Mouse (Mus musculus): ENCODE measurements around the gene Gm10663.

Gene Gm10663

GRCm38 (mm10) chr8:65088120-65088519 lies 13.3 kb downstream of the Gm10663 start:
- DNase-seq: no peak

- DNase-seq: no peak
Observed at GRCm38 (mm10) chr8:65089781-65090180, 14.9 kb downstream of the Gm10663 start.

- DNase-seq: peak; percentile 41
Observed at GRCm38 (mm10) chr8:65097760-65098415, 23.1 kb downstream of the Gm10663 start.

GRCm38 (mm10) chr8:65099735-65100134 lies 24.9 kb downstream of the Gm10663 start:
- DNase-seq: peak; percentile 81

GRCm38 (mm10) chr8:65103632-65104031 lies 28.8 kb downstream of the Gm10663 start:
- DNase-seq: no peak

GRCm38 (mm10) chr8:65104041-65104440 lies 29.2 kb downstream of the Gm10663 start:
- DNase-seq: no peak

- DNase-seq: no peak
Observed at GRCm38 (mm10) chr8:65107936-65108718, 33.3 kb downstream of the Gm10663 start.

- DNase-seq: no peak
Observed at GRCm38 (mm10) chr8:65108936-65109335, 34.1 kb downstream of the Gm10663 start.

- DNase-seq: peak; percentile 48
Observed at GRCm38 (mm10) chr8:65110285-65110691, 35.5 kb downstream of the Gm10663 start.

- DNase-seq: no peak
Observed at GRCm38 (mm10) chr8:65112092-65112491, 37.3 kb downstream of the Gm10663 start.

- DNase-seq: no peak
Observed at GRCm38 (mm10) chr8:65126014-65126413, 51.2 kb downstream of the Gm10663 start.

- no peak for DNase-seq
Observed at GRCm38 (mm10) chr8:65126454-65126853, 51.6 kb downstream of the Gm10663 start.
